Mouse (Mus musculus) liver, postnatal 0 days (tissue): ENCODE data around the gene Pakap. TPM values are rescaled to one million over a fixed set of nuclear protein-coding genes. Genes with fewer than 3 reads are reported as not detected.

ENCODE experiments used
- ATAC-seq: fragments of 200-750 bp; cut with Nextera tagmentation; 2 replicates; pipeline ENCODE4 v1.8.0; 2017; ENCODE audit warnings: mild to moderate bottlenecking, moderate library complexity
- DNase-seq: peaks from one replicate; pipeline ENCODE4 v3.0.0-alpha.2; 2016
- H3K27ac ChIP-seq: fragments of 300-500 bp; sonication (generic); 2 replicates; pipeline ENCODE4 v1.5.1; 2014; ENCODE audit warnings: antibody characterized with exemption, moderate library complexity, mild to moderate bottlenecking, low read depth
- H3K27me3 ChIP-seq: fragments of 300-500 bp; sonication (generic); 2 replicates; pipeline ENCODE4 v1.6.1; 2014; ENCODE audit warnings: low read length, control low read depth, mixed read lengths; ENCODE audit not compliant: insufficient read depth
- H3K36me3 ChIP-seq: fragments of 300-500 bp; sonication (generic); replicated peaks from 2 replicates; pipeline ENCODE4 v1.6.1; 2014; ENCODE audit warnings: mild to moderate bottlenecking, control low read depth, low read length, moderate library complexity, mixed read lengths; ENCODE audit not compliant: insufficient read depth
- H3K4me1 ChIP-seq: fragments of 300-500 bp; sonication (generic); 2 replicates; pipeline ENCODE4 v1.6.1; 2014; ENCODE audit warnings: antibody characterized with exemption, mild to moderate bottlenecking, control low read depth; ENCODE audit not compliant: insufficient read depth
- H3K4me2 ChIP-seq: fragments of 300-500 bp; sonication (generic); 2 replicates; pipeline ENCODE4 v1.6.1; 2014; ENCODE audit warnings: low read depth, mild to moderate bottlenecking, low read length, moderate library complexity, mixed read lengths
- H3K4me3 ChIP-seq: fragments of 300-500 bp; sonication (generic); 2 replicates; pipeline ENCODE4 v1.5.1; 2014; ENCODE audit warnings: low read depth, low read length
- H3K9ac ChIP-seq: fragments of 300-500 bp; sonication (generic); replicated peaks from 2 replicates; pipeline ENCODE4 v1.6.1; 2014; ENCODE audit warnings: mild to moderate bottlenecking, moderate library complexity
- H3K9me3 ChIP-seq: fragments of 300-500 bp; sonication (generic); 2 replicates; pipeline ENCODE4 v1.6.1; 2016; ENCODE audit warnings: mild to moderate bottlenecking, control low read depth, low read length, mixed read lengths
- CTCF ChIP-seq: sonication (generic); IDR thresholded peaks from 2 replicates; pipeline ENCODE4 v1.5.1; 2016; ENCODE audit warnings: antibody characterized with exemption, low read depth
- EP300 ChIP-seq: IDR thresholded peaks from 2 replicates; pipeline ENCODE4 v1.6.1; 2016; ENCODE audit warnings: antibody characterized with exemption, low read depth, mild to moderate bottlenecking
- WGBS: fragments of 180-500 bp; shearing (Covaris S2); extraction: QIAGEN DNeasy Blood & Tissue Kit; methylation state at CpG from one replicate; pipeline ENCODE4 v1.1.7; 2014; ENCODE audit not compliant: insufficient replicate concordance; 5-methylcytosine and 5-hydroxymethylcytosine counted together
- polyA plus RNA-seq: library from polyadenylated mRNA; unstranded; fragments of >200 nt; fragmentation: Nextera tagmentation; extraction: Ambion mirVana; gene quantifications from 2 replicates; pipeline ENCODE4 v1.2.1, GENCODE M21; 2015

Gene Pakap
- polyA plus RNA-seq, 1 experiment from 2014 or later = 0.79 TPM

GRCm38 (mm10) chr4:57920522-57920921 lies 352.5 kb downstream of the Pakap start:
- WGBS = 78% methylated on average over 1 of the region's 1 CpGs
- no peaks in the 10 kb centered on the region for H3K9me3 ChIP-seq
- no peak overlapping the region for H3K27ac ChIP-seq
- no peak overlapping the region for H3K4me3 ChIP-seq
- H3K36me3 ChIP-seq = no peaks in the 10 kb centered on the region
- no peak for TF ChIP-seq EP300
- TF ChIP-seq CTCF = no peak
- H3K4me1 ChIP-seq = peaks cover 4% of the 10 kb centered on the region
- no peak for DNase-seq
- H3K4me2 ChIP-seq = no peak overlapping the region
- H3K9ac ChIP-seq = no peak overlapping the region
- no peaks in the 10 kb centered on the region for H3K27me3 ChIP-seq
- ATAC-seq = no peak

- no peaks in the 10 kb centered on the region for H3K9me3 ChIP-seq
- no peaks in the 10 kb centered on the region for H3K36me3 ChIP-seq
- no peak overlapping the region for H3K4me3 ChIP-seq
- H3K4me2 ChIP-seq = no peak overlapping the region
- H3K27ac ChIP-seq = no peak overlapping the region
- no peak for TF ChIP-seq EP300
- no peak for TF ChIP-seq CTCF
- no peaks in the 10 kb centered on the region for H3K27me3 ChIP-seq
- WGBS = 61% methylated on average over 5 of the region's 5 CpGs
- no peaks in the 10 kb centered on the region; the same call in 1 of the 2 replicates for H3K4me1 ChIP-seq
- no peak overlapping the region for H3K9ac ChIP-seq
- no peak for DNase-seq
- ATAC-seq = no peak
Observed at GRCm38 (mm10) chr4:57922171-57922570, 354.2 kb downstream of the Pakap start.

- Histone ChIP-seq H3K36me3 (no peaks in the 10 kb centered on the region), H3K4me2 (no peak overlapping the region), H3K4me3 (no peak overlapping the region), H3K27me3 (no peaks in the 10 kb centered on the region), H3K9me3 (no peaks in the 10 kb centered on the region), H3K4me1 (no peaks in the 10 kb centered on the region; the same call in 1 of the 2 replicates), H3K9ac (no peak overlapping the region), H3K27ac (no peak overlapping the region)
- no peak for ATAC-seq
- 76% methylated on average over 6 of the region's 6 CpGs for WGBS
- no peak for TF ChIP-seq CTCF
- TF ChIP-seq EP300 = no peak
- no peak for DNase-seq
Observed at GRCm38 (mm10) chr4:57924556-57925071, 356.6 kb downstream of the Pakap start.

DNA sequence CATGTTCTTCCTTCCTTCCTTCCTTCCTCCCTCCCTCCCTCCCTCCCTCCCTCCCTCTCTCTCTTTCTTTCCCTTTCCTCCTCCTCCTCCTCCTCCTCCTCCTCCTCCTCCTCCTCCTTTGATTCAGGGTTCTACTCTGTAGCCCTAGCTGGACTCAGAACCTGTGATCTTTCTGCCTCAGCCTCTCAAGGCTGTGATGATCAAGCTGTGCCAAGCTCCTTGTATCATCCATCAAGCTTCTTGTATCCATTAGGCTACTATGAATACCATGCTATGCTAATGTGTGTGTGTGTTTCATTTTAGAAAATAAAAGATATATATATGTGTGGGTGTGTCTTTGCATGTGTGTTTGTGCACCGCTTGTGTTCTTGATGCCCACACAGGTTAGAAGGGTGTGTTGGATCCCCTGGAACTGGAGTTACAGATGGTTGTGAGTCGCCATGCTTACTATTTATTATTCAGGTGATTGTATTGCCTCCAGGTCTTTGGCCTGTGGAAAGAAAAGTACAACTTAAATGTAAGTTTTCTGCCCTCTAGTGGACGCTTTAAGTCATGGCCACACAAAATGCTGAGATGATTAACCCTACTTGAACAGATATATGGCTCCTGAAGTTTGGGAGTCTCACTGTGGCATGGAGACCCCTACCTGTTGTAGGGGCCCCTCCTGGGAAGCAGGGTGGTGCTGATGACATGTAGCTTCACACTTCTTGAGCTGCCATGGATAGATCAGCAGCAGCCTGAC lies 359.7 kb downstream of the Pakap start:
- H3K4me3 ChIP-seq = no peak overlapping the region
- TF ChIP-seq CTCF (peak; percentile 73), EP300 (no peak)
- no peaks in the 10 kb centered on the region for H3K36me3 ChIP-seq
- no peak overlapping the region for H3K9ac ChIP-seq
- peaks cover 6% of the 10 kb centered on the region; the same call in 1 of the 2 replicates for H3K4me1 ChIP-seq
- no peaks in the 10 kb centered on the region for H3K27me3 ChIP-seq
- ATAC-seq (no peak), DNase-seq (no peak)
- no peak overlapping the region for H3K27ac ChIP-seq
- H3K9me3 ChIP-seq = no peaks in the 10 kb centered on the region
- 19% methylated on average over 3 of the region's 3 CpGs for WGBS
- H3K4me2 ChIP-seq = no peak overlapping the region

- DNase-seq (no peak), ATAC-seq (peak; percentile 44; the same call in 1 of the 2 replicates)
- Histone ChIP-seq H3K36me3 (no peaks in the 10 kb centered on the region), H3K27ac (no peak overlapping the region), H3K27me3 (no peaks in the 10 kb centered on the region), H3K4me2 (no peak overlapping the region), H3K9me3 (no peaks in the 10 kb centered on the region), H3K9ac (no peak overlapping the region), H3K4me3 (no peak overlapping the region), H3K4me1 (peaks cover 6% of the 10 kb centered on the region; the same call in 1 of the 2 replicates)
- 35% methylated on average over 5 of the region's 5 CpGs for WGBS
- no peak for TF ChIP-seq CTCF
- no peak for TF ChIP-seq EP300
Observed at GRCm38 (mm10) chr4:57930559-57931170, 362.7 kb downstream of the Pakap start.

DNA sequence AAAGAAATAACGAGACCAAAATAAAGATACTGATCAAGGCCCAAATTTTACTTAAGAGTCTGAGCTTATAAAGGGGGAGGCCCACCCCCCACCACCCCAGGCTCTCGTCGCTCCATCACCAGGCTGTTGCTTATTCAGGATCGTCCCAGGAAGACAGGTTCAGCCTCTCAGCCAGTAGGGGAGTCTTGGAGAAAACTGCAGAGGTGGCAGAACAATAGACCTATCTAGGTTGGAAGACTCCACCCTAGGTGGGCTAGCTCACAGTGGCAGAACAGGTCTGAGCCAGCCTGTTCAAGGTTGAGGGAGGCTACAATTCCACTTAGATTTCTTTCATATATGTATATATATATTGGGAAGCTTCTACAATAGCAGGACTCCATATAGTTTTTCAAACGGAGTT lies 366.2 kb downstream of the Pakap start:
- no peak for ATAC-seq

More for the DNA sequence above, 366.2 kb downstream of the Pakap start:
- 61% methylated on average over 5 of the region's 5 CpGs for WGBS
- Histone ChIP-seq H3K4me3 (no peak overlapping the region), H3K9ac (no peak overlapping the region), H3K4me1 (peaks cover 6% of the 10 kb centered on the region; the same call in 1 of the 2 replicates), H3K27ac (no peak overlapping the region), H3K4me2 (no peak overlapping the region), H3K36me3 (no peaks in the 10 kb centered on the region), H3K27me3 (no peaks in the 10 kb centered on the region), H3K9me3 (no peaks in the 10 kb centered on the region)
- no peak for TF ChIP-seq EP300
- no peak for DNase-seq
